Mouse (Mus musculus) ZHBTc4 (cell line): ENCODE results near the gene Mme.

ENCODE experiments used
- DNase-seq: peaks from one replicate; pipeline ENCODE4 v3.0.0-alpha.2; 2011; ENCODE audit warnings: low read depth, low spot score

Mme gene

DNA sequence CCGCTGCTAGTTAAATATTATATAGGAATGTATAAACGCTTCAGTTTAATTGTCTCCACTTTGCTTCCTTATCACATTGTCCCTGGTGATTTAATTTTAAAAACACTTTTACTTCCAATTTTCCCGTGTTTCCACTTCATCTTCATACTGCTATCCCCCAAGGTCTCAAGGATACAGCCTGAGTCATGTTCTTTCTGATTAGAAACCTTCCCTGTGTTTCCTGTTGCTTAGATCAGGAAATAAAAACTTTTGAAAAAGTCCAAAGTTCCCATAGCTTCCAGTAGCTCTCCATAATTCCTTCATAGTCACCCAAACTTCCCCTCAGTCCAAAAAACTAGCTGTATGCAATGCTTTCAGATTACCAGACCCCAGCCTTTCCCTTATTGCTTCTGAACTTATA, 109.4 kb downstream of the Mme start:
- DNase-seq, result no peak

DNA sequence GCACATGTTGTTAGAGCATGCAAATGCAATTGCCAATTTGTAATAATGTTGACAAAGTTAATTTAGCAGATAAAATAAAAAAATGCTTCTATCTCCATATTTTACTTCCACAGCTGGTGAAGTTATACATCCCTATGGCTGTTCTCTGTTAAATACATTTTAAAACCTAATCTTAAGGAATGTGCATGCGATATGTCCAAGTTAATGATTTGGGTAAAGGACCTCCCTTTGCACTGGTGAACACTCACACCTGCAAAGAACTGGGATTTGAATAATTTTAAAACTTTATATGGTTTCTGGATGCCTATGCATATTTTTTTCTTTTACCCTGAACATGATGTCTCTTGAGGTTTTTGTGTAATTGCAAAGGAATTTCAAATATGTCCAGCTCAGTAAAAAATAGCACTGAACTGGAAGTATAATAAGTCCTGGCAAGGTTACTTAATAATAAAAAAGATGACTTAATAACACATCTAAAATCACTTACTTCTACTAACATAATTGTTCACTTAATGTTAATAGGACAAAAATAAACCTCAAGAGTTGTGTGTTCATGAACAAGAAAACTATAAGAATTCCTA, 110.4 kb downstream of the Mme start:
- no peak for DNase-seq

DNA sequence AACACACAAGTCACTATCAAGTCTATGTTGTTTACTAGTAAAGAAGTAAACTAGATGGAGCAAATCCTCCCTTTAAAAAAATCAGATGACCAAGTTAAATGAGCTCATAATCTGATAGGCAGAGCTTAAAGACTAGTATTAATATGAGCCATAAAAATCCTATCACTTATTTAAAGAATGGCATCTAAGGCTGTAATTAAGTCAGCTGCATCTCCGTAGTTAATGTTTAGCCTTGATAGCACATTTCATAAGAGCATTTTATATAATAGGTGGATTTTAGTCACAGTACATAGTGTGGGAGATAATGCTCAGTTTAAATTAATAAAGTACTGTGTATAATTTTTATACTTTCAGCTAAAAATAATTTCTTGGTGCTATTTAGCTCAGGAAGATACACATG, 118.2 kb downstream of the Mme start:
- no peak for DNase-seq

DNA sequence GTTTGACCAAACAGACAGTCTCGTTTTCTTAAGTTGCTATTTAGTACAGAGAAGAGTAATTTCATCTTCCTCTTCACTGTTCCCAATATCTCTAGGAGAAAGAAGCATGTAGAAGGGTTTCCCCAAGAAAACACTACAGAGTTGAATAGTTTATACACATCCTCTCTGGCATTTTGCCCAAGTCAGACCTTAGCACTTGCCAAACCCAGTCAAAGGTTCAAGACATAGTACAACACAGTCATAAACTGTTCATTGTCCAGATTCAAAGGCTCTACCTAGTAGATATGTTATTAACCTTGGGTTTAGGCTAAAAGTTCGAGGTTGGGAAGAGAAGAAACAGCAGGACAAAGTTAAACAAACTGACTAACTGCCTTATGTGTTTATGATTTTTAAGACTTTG, 143.7 kb downstream of the Mme start:
- no peak for DNase-seq

DNA sequence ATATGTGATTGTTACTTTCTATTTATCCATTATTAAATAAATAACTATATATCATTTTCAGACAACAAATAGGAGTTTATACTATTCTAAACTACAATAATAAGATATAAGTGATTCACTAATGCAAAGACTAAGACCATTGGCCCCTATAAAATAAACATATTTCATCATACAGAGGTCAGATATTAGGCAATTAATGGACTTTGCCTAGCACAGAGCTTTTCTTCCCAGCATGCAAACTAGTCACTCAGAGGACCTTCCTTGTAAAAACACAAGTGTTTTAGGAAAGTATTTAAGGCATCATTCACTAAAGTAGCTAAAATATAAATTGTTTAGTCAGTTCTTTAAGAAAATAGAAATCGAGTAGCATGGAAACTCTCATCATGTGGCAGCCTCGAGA, 149.4 kb downstream of the Mme start:
- no peak for DNase-seq

DNA sequence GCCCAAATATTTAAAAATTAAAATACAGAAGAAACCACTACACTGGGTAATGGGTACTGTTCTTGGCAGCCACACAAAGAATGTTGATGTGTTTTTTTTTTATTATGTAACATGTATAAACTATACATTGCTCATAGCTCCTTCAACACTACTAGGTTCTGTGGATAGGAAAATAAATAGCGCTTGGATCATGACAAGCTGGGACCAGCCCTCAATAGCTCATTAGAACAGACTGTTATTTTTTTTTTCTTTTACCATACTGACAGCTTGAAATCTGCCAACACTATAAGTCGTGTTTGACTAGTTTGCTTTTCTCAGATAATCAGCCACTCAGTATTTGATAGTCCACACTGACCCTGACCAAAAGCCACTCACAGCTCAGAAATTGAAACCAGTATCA, 150.0 kb downstream of the Mme start:
- no peak for DNase-seq

DNA sequence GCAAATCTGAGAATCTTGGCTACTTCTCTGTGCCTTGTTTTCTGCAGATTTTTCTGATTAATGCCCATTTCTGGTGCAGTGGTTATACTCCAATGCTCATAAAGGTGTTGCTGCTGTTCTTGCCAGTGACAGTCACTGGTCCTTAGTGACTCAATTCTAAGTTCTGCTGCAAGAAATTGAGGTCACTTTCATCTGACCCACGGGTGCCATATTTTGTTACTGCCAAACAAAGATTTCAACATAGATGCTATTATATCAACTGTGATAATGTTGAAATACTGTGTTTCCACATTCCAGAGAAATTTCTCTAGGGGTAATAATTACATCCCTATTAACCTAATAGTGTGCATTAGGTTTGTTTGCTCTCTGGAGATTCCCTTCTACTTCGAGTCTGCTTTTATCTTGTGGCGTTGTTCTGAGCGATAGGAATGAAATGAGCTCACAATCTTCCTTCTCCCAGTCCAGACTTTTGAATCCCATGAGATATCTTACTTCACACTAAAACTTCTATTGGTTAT, 153.1 kb downstream of the Mme start:
- DNase-seq, result no peak

DNA sequence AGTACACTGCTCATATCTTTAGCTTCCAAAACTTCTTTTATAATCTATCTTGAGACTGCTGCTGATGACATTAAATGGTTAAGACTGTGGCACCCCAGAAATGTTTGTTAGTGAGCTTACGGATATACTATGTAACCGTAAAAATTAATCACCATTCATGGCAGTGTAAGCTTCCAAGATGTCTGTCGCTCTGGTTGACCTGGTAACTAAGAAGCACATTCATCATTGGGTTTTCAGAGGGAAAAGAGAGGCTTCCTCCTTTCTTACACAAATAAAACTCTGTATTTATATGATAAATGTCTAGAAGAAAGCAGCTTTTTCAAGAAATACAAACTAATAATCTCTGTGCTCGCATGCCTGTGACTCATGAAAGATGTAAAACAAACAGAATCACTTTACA, 156.8 kb downstream of the Mme start:
- DNase-seq, result no peak

DNA sequence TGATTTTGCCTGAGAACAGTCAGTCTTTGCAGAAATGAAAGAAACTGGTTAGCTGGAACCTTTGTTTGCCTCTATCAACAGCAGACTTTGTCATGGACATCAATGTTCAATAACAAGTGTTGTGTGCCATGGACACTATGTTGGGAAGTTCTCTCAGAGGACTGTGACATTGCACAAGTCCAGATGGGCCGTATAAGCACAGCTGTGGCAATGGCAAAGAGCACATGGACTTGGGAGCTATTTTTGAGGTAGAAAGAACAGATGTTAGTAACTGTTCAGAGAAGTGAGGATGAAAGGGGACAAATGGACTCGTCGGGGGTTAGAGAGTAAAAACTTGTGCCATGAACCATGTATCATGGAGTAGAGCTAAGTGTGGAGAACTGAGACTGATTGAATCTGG, 165.1 kb downstream of the Mme start:
- DNase-seq, result no peak

DNA sequence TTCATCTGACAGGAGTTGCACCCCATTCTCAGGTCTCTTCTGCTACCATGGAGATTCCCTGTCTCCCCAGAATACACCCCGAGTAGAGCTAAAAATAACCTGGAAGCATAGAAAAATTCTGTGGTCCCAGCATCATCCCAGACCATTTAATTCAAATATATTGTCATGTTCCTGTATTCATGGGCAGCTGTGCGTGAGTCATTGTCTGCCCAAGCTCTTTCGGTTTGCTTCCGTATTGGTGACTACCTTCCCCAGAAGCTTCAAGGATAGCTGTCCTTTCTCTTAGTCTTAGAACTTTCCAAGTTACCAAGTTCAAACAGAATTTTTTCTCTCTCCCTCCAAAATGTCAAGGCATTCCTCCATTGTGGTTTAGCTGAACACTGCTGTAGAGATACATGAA, 169.7 kb downstream of the Mme start:
- DNase-seq, result no peak

DNA sequence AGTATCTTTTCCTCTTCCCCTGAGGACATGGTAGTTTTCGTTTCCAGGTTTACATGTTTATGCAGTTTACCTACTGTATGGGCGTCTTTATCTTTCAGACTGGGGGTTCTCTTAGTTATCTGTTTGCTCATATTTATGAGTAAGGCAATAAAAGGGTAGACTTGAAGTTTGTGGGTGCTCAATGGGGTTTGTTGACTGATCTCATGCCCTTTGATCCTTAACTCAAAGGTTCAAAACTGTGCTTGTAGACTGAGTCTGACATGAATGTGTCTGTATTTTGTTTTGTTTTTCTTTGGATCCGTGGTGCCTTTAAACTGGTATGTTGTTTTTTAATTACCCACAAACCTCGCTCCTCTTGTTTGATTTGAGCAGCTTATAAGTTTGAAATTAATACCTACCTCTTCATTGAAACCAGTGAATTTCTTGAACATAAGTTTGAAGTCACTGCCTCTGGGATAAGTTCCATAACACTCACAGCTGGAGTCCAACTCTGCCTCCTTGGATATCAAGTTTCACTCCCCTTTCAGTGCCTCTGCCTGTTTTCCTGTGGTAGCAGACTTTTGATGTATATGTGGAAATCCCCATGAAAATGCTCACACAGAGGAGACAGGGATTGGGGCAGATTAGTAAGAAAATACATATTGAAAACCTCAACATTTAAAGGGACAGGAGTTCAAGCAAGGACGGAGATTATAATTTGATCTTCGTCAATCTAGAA, 171.0 kb downstream of the Mme start:
- no peak for DNase-seq

DNA sequence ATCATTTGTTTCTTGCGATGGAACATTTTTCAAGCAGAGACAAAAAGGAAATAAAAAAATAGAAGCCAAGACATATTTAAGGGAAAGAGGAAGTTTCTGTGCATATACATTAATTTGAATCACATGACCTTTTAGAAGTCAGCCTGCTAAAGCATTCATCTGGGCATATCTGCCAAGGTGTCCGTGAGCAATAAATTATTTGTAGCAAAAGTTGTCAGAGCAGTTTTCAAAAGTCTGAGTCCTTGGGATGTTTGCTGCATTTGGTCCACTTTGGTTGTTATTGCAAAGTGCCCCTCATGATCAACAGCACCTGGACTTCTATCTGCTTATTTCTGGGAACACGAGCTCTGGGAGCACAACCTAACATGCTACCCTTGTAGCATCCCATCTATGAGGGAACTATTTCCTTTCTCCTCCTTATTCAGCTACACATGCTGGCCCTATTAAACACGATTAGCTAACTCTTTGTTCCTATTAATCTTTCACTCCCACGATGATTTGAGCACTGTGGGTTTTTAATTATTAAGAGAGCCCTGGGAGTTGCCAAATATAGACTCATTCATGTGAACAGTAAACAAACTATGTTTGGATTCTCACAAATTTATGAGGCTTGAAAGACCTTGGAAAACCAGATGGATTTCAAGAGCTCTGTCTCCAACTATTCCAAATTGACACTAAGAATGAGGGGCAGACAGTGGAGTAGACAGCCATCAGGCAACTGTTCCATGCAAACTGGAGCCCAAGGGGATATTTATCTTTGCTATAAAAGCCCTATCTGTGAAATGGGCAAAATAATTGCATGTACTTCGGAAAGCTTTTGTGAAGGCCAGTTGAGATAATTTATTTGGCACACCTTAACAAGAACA, 171.9 kb downstream of the Mme start:
- DNase-seq, result no peak

DNA sequence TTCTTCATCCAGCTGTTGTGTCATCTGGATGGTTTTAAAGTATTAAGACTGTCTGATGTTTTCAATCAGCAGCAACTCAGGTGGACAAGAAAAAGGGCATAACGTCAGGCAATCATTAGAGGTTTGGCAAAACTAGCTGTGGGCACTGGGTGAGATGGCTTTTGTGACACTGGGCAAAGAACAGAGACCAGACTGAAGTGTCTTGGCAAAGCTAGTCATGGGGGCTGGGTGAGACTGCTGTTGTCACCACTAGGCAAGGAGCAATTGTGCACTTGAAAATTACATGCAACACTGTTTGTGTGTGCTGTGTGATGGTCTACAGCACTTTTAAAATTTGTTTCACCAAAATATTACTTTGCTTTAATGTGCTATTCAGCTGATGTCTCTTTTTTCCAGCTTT, 175.9 kb downstream of the Mme start:
- DNase-seq, result no peak

DNA sequence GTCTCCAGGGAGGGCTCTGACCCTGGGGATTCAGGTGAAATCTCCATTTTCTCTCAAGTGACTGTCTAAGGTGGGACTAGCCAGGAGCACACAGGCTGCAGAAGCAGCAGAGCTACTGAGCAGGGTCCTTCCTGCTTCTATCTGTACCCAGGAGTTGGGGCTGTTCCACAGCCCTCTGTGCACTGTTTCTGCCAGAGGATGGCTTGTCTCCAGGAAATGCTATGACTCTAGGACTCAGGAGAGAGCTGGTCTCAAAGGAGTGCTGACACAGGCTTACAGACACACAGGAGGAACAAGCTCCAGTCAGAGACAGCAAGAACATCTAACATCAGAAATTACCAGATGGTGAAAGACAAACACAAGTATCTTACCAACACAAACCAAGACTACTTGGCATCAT, 176.4 kb downstream of the Mme start:
- no peak for DNase-seq

DNA sequence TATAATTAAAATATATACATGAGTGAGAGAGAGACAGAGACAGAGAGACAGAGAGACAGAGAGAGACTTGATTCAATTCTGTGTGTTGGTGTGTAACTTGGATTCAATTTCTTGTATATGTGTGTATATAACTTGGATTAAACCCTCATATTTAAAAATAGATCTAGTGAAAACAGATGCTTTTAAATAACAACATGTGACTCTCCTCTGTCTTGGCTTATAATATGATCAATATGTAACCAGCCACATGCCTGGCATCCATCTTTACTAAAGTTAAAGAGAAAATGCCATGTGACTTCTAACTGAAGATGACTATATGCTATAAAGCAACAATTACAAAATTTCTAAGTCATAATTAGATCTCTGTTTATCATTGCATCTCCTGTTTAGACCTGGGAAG, 182.2 kb downstream of the Mme start:
- no peak for DNase-seq
